Mouse (Mus musculus) duodenum, adult 2 months (tissue): ENCODE measurements around the gene Gm10234. TPM values are rescaled to one million over a fixed set of nuclear protein-coding genes. Genes with fewer than 3 reads are reported as not detected.

ENCODE experiments used
- polyA plus RNA-seq: library from polyadenylated mRNA; depleted of rRNA; stranded (reverse); fragments of >200 nt; gene quantifications from 2 replicates; pipeline ENCODE4 v1.2.3, GENCODE M21; 2012; ENCODE audit warnings: low replicate concordance; rRNA removed

Gene Gm10234
- not detected in 2 replicates for polyA plus RNA-seq

GRCm38 (mm10) chr6:95321812-95322211 is at the start of gene Gm10234:
TSS of gene Gm10234 (plus strand) at chr6:95322112.

Other genes starting within 250 kb of the Gm10234 start
- gene Kbtbd8, start 204.9 kb upstream of the Gm10234 start, polyA plus RNA-seq, result 0.07 TPM in 1 of 2 replicates, not detected in the other